Mouse (Mus musculus) thymus, adult 2 months (tissue): ENCODE data around the gene Map4k4.

Source experiments
- CTCF ChIP-seq: fragments of 200-500 bp; IDR thresholded peaks from 2 replicates; pipeline ENCODE4 v1.5.1; 2012; ENCODE audit warnings: mild to moderate bottlenecking, control low read depth, low read length, moderate library complexity, borderline replicate concordance; ENCODE audit not compliant: control insufficient read depth, poor library complexity, insufficient read depth; ENCODE audit errors: extremely low read depth
- POLR2A ChIP-seq: fragments of 200-500 bp; IDR thresholded peaks from 2 replicates; pipeline ENCODE4 v1.6.1; 2012; ENCODE audit warnings: mild to moderate bottlenecking, low read length, control low read depth, moderate library complexity; ENCODE audit not compliant: control insufficient read depth, poor library complexity, insufficient read depth; ENCODE audit errors: extremely low read depth

DNA sequence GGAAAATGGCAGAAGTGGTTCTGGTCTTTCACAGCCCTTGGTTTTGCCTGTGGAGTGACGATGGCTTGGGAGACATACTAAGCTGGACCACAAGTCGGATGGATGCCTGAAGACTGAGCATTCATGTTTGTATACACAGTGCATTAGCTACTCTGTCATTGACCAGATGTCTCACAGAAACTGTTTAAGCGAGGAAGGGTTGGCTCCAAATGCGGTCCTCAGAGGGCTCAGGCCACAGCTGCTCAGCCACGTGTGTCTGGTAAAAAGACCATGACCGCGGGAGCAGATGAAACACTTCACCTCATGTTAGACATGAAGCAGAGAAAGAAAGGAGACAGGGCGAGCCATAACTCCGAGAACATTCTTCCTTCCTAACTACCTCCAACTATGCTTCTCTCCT, 160.6 kb downstream of the Map4k4 start:
- no peak for TF ChIP-seq POLR2A
- TF ChIP-seq CTCF = no peak
